Mouse (Mus musculus): ENCODE results near the gene Pde8b.

- TF ChIP-seq CTCF (IDR thresholded peaks at IDR 0.05; ENCODE audit: control insufficient read depth, insufficient read depth, low read length): no peak
- TF ChIP-seq POLR2A (IDR thresholded peaks at IDR 0.05; ENCODE audit: borderline replicate concordance, control insufficient read depth, low read depth, low read length): no peak
Observed at GRCm38 (mm10) chr13:95098931-95099720, 151.0 kb downstream of the Pde8b start.

All from bone marrow, adult 2 months (tissue).